Mouse (Mus musculus) lung, postnatal 0 days (tissue): ENCODE results near the gene Hbb-bh2.

Experiments used
- CTCF ChIP-seq: IDR thresholded peaks from 2 replicates; pipeline ENCODE4 v1.5.1; 2016; ENCODE audit warnings: antibody characterized with exemption, mild to moderate bottlenecking
- EP300 ChIP-seq: IDR thresholded peaks from 2 replicates; pipeline ENCODE4 v1.6.1; 2016; ENCODE audit warnings: antibody characterized with exemption, mild to moderate bottlenecking, control low read depth

- TF ChIP-seq CTCF (no peak), EP300 (no peak)
Observed at GRCm38 (mm10) chr7:103861531-103861930, 21.2 kb upstream of the Hbb-bh2 start.
